Mouse (Mus musculus) lung, adult 2 months (tissue): Measurements from ENCODE around the gene Lhfpl2. TPM values are rescaled to one million over a fixed set of nuclear protein-coding genes. Genes with fewer than 3 reads are reported as not detected.

ENCODE experiments used
- DNase-seq: peaks from one replicate; pipeline ENCODE4 v3.0.0; 2022
- H3K4me1 ChIP-seq: fragments of 200-500 bp; 2 replicates; pipeline ENCODE4 v1.6.1; 2011; ENCODE audit warnings: low read length; ENCODE audit not compliant: control insufficient read depth, insufficient read depth
- H3K4me3 ChIP-seq: fragments of 200-500 bp; replicated peaks from 2 replicates; pipeline ENCODE3; 2011; ENCODE audit warnings: low read depth, mild to moderate bottlenecking, control low read depth, low read length; ENCODE audit errors: extremely low read depth
- CTCF ChIP-seq: fragments of 200-500 bp; IDR thresholded peaks from 2 replicates; pipeline ENCODE4 v1.5.1; 2011; ENCODE audit warnings: mild to moderate bottlenecking, low read length, control low read depth; ENCODE audit not compliant: insufficient read depth
- POLR2A ChIP-seq: fragments of 200-500 bp; IDR thresholded peaks from 2 replicates; pipeline ENCODE4 v1.6.1; 2011; ENCODE audit warnings: low read depth, mild to moderate bottlenecking, control low read depth, low read length, borderline replicate concordance; ENCODE audit errors: extremely low read depth
- WGBS: fragments of 180-500 bp; shearing (Covaris S2); methylation state at CpG from one replicate; pipeline ENCODE4 v1.1.7; 2018; 5-methylcytosine and 5-hydroxymethylcytosine counted together
- polyA plus RNA-seq: library from polyadenylated mRNA; depleted of rRNA; stranded (reverse); fragments of >200 nt; gene quantifications from 2 replicates; pipeline ENCODE4 v1.2.3, GENCODE M21; 2012

The Lhfpl2 gene
- polyA plus RNA-seq, 1 experiment: 9.9 TPM

DNA sequence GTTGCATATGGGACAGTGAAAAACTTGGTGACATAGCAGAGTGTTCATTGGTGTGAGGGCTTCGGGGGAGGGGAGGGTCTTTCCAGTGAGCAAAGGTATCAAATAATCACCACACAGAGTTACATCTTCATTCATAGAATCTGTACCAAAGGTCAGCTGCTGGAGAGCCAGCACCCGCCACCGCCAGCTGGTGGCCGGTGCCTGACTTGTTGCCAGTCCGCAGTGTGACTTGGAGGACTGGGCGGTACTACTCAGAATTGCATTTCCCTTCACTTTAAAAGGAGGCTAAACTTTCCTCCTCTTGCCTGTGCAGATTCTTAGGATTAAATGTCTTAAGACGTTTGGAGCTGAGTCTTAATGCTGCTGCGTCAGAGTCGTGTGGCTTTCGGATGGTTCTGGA is 59.9 kb downstream of the Lhfpl2 start:
- TF ChIP-seq POLR2A: no peak
- no peak for TF ChIP-seq CTCF
- no peak for DNase-seq
- Histone ChIP-seq H3K4me1 (peaks cover 3% of the 10 kb centered on the region; the same call in 1 of the 2 replicates), H3K4me3 (no peak overlapping the region)
- WGBS: 95% methylated on average over 10 of the region's 10 CpGs

DNA sequence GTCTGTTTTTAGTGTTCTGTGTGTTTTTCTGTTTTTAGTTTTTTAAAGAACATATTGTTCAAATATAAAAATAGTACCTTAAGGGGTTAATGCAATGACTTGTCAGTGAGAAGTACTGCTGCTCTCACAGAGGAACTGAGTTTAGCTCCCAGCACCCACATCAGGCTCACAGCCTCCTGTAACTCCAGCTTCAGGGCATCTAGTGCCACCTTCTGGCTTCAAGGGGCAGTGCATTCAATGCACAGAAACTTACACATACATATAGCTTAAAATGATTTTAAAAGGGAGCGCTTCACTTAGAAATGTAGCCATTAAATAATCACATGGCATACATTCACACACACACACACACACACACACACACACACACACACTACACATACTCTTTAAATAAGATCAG is 60.5 kb downstream of the Lhfpl2 start:
- TF ChIP-seq CTCF: peak; percentile 27; the same call in 1 of the 2 replicates
- no peak for TF ChIP-seq POLR2A
- no peak for DNase-seq
- H3K4me3 ChIP-seq: no peak overlapping the region
- 100% methylated on average over 1 of the region's 1 CpGs for WGBS
- peaks cover 3% of the 10 kb centered on the region; the same call in 1 of the 2 replicates for H3K4me1 ChIP-seq

DNA sequence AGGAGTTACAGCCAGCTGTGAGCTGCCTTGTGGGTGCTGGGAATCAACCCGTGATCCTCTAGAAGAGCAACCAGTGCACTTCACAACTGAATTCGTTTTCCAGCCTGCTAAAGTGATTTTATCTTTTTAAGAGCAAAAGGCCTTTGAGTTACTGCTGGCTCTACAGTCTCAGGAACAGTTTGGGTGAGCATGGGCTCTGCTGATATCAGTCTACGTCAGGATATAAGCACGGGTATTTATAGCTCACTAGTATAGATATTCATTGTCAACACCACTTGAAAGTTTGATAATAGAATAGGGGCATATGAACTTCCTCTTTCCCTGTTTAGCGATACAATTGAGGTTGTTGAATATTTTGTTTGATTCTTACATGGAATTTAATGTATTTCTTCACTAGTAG is 61.7 kb downstream of the Lhfpl2 start:
- H3K4me1 ChIP-seq: peaks cover 3% of the 10 kb centered on the region; the same call in 1 of the 2 replicates
- no peak overlapping the region for H3K4me3 ChIP-seq
- DNase-seq: no peak
- no peak for TF ChIP-seq CTCF
- no peak for TF ChIP-seq POLR2A
- whole genome bisulfite sequencing: 80% methylated on average over 5 of the region's 5 CpGs

DNA sequence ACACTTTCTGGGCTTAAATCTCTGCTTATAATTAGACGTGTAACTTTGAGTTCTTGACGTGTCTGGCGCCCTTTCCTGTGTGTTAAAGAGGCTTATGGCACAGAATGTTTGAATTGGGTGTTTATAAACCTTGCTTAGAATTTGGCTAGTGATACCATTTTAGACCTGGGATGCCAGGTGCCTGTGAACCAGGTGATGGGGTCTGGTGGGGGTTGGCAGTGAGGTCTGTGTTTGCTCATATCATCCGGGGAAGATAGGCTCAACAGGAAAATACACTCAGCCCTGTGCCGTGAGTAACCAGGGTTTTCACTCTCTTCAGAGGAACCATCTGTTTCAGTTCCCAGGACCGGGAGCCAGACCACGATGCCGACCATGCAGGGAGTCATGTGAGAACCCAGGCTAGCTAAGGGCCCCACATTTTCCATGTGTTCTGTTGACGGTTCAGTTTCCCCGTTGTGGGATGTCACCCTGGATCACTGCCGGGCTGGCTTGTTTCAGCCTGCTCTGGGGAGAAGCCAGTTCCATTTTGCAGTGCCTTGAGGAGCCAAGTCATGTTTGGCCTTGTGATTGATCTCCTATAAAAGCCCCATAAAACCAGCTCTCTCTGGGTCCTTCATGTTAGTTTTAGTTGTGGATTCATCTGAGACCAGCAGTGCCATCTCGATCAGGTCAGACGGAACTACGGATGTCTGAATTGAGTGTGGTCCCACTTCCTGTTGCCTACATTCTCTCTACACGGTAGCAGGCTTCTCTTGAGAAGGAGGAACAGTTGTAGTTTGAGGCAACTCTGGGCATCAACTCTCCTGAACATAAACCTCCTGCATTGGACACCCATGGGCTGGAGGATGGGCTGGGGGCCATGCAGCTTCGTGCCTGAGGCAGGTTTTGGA is 65.4 kb downstream of the Lhfpl2 start:
- Histone ChIP-seq H3K4me3 (no peak overlapping the region), H3K4me1 (no peaks in the 10 kb centered on the region; the same call in 1 of the 2 replicates)
- no peak for TF ChIP-seq POLR2A
- TF ChIP-seq CTCF: no peak
- no peak for DNase-seq
- WGBS: 72% methylated on average over 16 of the region's 16 CpGs

DNA sequence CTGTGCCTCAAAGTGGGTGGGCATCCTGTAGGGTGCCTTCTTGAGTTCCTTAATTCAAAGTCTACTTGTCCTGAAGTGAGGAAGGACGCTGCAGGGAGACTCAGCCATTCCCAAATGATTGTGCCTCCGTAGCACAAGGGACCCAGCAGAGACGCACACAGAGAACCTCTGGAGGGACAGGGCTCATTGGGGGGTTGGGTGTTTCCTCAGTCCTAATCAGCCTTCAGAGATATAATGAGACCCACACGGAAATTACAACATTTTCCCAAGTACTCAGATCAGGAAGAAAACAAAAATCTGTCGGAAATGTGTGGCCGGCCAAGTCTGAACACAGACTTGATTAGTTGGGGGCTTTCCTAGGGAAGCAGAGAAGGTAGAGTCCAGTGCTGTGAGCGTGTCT is 72.8 kb downstream of the Lhfpl2 start:
- WGBS: 58% methylated on average over 7 of the region's 7 CpGs
- no peak overlapping the region for H3K4me3 ChIP-seq
- no peak for TF ChIP-seq POLR2A
- TF ChIP-seq CTCF: no peak
- no peaks in the 10 kb centered on the region; the same call in 1 of the 2 replicates for H3K4me1 ChIP-seq
- DNase-seq: no peak

DNA sequence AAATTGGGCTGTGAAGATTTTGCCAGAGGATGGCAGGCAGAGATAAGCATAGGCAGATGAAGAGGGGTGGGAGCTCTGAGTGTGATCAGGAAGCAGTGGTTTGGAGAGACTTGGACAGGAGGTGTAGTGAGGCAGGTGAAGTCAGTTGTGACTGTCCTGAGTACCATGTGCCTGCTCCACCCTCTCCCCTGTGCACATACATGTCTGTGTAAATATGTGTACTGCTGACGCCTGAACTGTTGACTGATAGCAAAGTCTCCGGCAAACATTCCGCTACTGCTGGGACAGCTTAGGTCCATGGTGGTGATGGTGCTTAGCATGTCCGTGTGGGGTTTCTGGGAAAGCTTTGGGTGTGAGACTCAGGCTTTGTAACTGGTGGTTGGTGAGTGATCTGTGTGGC is 73.5 kb downstream of the Lhfpl2 start:
- Histone ChIP-seq H3K4me3 (no peak overlapping the region), H3K4me1 (no peaks in the 10 kb centered on the region; the same call in 1 of the 2 replicates)
- DNase-seq: no peak
- TF ChIP-seq POLR2A (no peak), CTCF (no peak)
- 91% methylated on average over 4 of the region's 4 CpGs for whole genome bisulfite sequencing

DNA sequence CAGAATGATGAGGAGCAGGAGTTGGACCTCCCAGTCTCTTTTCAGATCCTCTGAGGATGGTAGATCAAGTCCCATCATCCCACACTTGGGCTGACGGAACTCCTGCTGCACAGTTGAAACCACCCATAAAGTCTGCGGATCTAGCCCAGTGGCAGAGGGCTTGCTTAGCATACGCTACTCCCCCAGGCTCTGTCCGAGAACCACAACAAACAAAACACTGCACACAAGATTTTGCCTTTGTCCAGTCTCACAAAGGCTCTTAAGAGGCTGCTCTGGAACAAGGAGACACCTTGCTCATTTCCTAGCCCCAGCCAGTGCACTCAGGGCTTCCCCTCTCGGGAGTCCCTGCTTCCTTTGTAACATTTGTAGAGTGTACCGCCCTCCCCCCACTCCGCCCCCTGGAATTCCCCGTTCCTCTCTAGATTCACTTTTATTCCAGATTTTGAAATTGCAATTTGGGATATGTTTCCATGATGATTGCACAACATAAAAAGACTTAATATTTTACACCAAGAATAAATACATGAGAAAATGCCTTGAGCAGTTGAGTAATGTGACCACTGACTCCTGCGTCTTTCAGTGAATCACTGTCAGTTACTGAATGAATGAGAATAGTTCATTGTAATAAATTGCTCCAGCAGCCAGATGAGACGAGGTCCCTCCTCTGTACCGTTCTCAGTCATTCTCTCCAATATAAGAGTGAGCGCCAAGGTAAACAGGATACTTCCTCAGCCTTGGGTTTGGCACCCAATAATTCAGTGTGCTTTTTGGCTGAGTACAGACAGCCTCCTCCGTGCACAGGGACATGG is 74.8 kb downstream of the Lhfpl2 start:
- 35% methylated on average over 13 of the region's 13 CpGs for WGBS
- Histone ChIP-seq H3K4me1 (no peaks in the 10 kb centered on the region; the same call in 1 of the 2 replicates), H3K4me3 (no peak overlapping the region)
- DNase-seq: no peak
- TF ChIP-seq POLR2A (no peak), CTCF (no peak)

DNA sequence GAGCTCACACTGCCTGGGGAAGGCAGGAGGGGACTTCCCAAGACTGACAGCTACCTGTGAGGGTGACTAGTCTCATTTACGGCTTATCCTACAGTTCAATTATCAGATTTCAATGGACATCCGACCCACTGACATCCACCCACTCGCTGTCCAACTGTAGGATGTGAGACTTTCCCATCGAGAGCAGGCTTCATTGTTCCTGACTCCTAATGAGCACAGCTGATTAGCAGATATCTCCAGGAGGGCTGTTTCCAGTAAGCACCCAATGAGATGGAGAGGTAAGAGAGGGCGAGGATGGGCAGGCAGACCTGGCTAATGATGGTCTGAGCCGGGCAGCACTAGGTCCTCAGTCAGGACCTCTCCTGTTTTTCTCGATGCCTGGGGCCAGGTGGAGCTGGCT is 77.0 kb downstream of the Lhfpl2 start:
- TF ChIP-seq CTCF (no peak), POLR2A (no peak)
- Histone ChIP-seq H3K4me3 (no peak overlapping the region), H3K4me1 (peaks cover 2% of the 10 kb centered on the region)
- 70% methylated on average over 7 of the region's 7 CpGs for WGBS
- DNase-seq: no peak

DNA sequence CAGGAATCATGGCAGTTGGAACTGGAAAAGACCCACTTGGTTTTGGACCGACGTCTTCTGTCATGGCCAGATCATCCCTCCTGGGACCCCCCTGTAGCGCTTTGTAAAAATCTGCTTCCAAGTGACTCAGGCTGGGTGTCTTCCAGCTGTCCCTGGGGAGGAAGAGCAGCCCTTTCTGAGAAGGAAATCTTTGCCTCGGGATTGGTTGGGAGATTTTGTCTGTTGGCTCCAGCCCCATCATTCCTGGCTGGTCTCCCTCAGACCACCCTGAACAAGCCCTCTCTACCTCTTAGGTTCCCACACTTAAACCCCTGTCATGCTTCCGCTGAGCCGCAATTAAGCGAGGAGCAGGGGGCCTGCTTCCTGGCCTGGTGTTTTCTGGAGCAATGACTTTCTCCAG is 77.6 kb downstream of the Lhfpl2 start:
- WGBS: 61% methylated on average over 7 of the region's 7 CpGs
- peaks cover 7% of the 10 kb centered on the region for H3K4me1 ChIP-seq
- TF ChIP-seq CTCF (no peak), POLR2A (no peak)

DNA sequence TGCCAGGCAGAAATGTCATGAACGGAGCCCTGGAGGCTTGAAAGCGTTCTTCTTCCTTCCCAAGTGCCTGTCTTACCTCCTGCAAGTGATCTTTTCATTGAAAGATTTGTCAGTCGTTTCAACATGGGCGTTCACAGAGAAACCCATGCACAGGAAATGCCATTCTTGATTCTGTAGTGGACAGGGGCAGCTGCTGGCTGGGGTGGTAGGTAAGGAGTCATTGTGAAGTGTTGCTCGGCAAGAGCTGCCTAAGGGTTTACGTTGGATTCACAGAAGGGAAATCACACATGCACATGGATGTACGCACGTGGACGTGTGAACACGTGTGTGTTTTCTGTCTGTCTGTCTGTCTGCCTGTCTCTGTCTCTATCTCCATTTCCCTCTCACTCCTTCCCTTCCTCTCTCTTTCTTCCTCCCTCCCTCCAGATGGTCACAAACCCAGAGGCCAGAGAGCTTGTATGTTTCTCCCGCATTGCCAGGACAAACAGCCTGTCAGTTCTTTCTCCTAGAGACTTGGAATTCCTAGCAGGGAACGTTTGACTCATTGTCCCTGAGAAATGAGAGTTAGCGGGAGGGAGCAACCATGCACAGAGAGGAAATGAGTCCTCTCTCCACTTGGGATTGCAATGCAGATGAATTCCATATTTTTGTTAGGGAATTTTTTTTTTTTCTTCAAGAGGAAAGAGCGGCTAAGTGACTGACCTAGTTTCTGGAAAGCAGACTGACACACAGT is 82.3 kb downstream of the Lhfpl2 start:
- WGBS: 36% methylated on average over 14 of the region's 14 CpGs
- Histone ChIP-seq H3K4me3 (no peak overlapping the region), H3K4me1 (peaks cover 7% of the 10 kb centered on the region)
- no peak for TF ChIP-seq CTCF
- no peak for DNase-seq

More for the DNA sequence above, 77.6 kb downstream of the Lhfpl2 start:
- no peak overlapping the region for H3K4me3 ChIP-seq
- no peak for DNase-seq
